Mouse (Mus musculus): Measurements from ENCODE around the gene Spink2. TPM values are rescaled to one million over a fixed set of nuclear protein-coding genes. Genes with fewer than 3 reads are reported as not detected.
"Not testable (repeated sequence)": the region's sequence is repeated elsewhere in the genome, so short reads cannot be mapped to it uniquely, and the experiment has no call there.

Gene Spink2
- total and polyA plus RNA-seq, 2 experiments, result not detected

- no peak overlapping the region for H3K9ac ChIP-seq (ENCODE audit: low read depth, low read length)
- H3K79me2 ChIP-seq (ENCODE audit: control insufficient read depth, insufficient read depth, low read length), result no peaks in the 10 kb centered on the region
- peak; percentile 24 for DNase-seq (ENCODE audit: extremely low read depth, low read depth, low spot score)
- H3K27me3 ChIP-seq (ENCODE audit: control insufficient read depth, insufficient read depth, low read length), result no peaks in the 10 kb centered on the region
- H3K4me3 ChIP-seq (ENCODE audit: insufficient read depth, low read depth, low read length), result no peak overlapping the region
- no peaks in the 10 kb centered on the region for H3K36me3 ChIP-seq (ENCODE audit: control insufficient read depth, insufficient read depth, low read length)
- 43% methylated on average over 4 of the region's 4 CpGs for WGBS
- H3K27ac ChIP-seq (replicated peaks; ENCODE audit: insufficient read depth, low read depth, low read length), result no peak overlapping the region
- no peaks in the 10 kb centered on the region for H3K4me1 ChIP-seq (ENCODE audit: control insufficient read depth, insufficient read depth, low read length)
- TF ChIP-seq POLR2A (IDR thresholded peaks at IDR 0.05; ENCODE audit: extremely low read depth, insufficient read depth, low read length), result no peak
Observed at GRCm38 (mm10) chr5:77193266-77193665, 18.0 kb downstream of the Spink2 start.

- H3K4me1 ChIP-seq (ENCODE audit: control insufficient read depth, insufficient read depth, low read length), result no peaks in the 10 kb centered on the region
- H3K27me3 ChIP-seq (ENCODE audit: control insufficient read depth, insufficient read depth, low read length), result no peaks in the 10 kb centered on the region
- TF ChIP-seq CTCF (IDR thresholded peaks at IDR 0.05; ENCODE audit: low read depth, low read length) (no peak), POLR2A (IDR thresholded peaks at IDR 0.05; ENCODE audit: extremely low read depth, insufficient read depth, low read length) (no peak)
- H3K4me3 ChIP-seq (ENCODE audit: insufficient read depth, low read depth, low read length), result no peak overlapping the region
- no peak overlapping the region for H3K9ac ChIP-seq (ENCODE audit: low read depth, low read length)
- WGBS, result 79% methylated on average over 1 of the region's 1 CpGs
- DNase-seq (ENCODE audit: extremely low read depth, low read depth, low spot score), result peak; percentile 13
- H3K79me2 ChIP-seq (ENCODE audit: control insufficient read depth, insufficient read depth, low read length), result no peaks in the 10 kb centered on the region
- no peak overlapping the region for H3K27ac ChIP-seq (replicated peaks; ENCODE audit: insufficient read depth, low read depth, low read length)
- H3K36me3 ChIP-seq (ENCODE audit: control insufficient read depth, insufficient read depth, low read length), result no peaks in the 10 kb centered on the region
Observed at GRCm38 (mm10) chr5:77191631-77192030, 19.6 kb downstream of the Spink2 start.

GRCm38 (mm10) chr5:77191106-77191505, 20.2 kb downstream of the Spink2 start:
- H3K27me3 ChIP-seq (ENCODE audit: control insufficient read depth, insufficient read depth, low read length), result no peaks in the 10 kb centered on the region
- no peak overlapping the region for H3K27ac ChIP-seq (replicated peaks; ENCODE audit: insufficient read depth, low read depth, low read length)
- no peaks in the 10 kb centered on the region for H3K4me1 ChIP-seq (ENCODE audit: control insufficient read depth, insufficient read depth, low read length)
- no peaks in the 10 kb centered on the region for H3K79me2 ChIP-seq (ENCODE audit: control insufficient read depth, insufficient read depth, low read length)
- H3K4me3 ChIP-seq (ENCODE audit: insufficient read depth, low read depth, low read length), result no peak overlapping the region
- H3K9ac ChIP-seq (ENCODE audit: low read depth, low read length), result no peak overlapping the region
- 30% methylated on average over 4 of the region's 4 CpGs for WGBS
- no peaks in the 10 kb centered on the region for H3K36me3 ChIP-seq (ENCODE audit: control insufficient read depth, insufficient read depth, low read length)
- TF ChIP-seq POLR2A (IDR thresholded peaks at IDR 0.05; ENCODE audit: extremely low read depth, insufficient read depth, low read length) (no peak), CTCF (IDR thresholded peaks at IDR 0.05; ENCODE audit: low read depth, low read length) (no peak)
- DNase-seq (ENCODE audit: extremely low read depth, low read depth, low spot score), result no peak

GRCm38 (mm10) chr5:77188738-77189137, 22.5 kb downstream of the Spink2 start:
- no peaks in the 10 kb centered on the region for H3K36me3 ChIP-seq (ENCODE audit: control insufficient read depth, insufficient read depth, low read length)
- no peaks in the 10 kb centered on the region for H3K4me1 ChIP-seq (ENCODE audit: control insufficient read depth, insufficient read depth, low read length)
- DNase-seq (ENCODE audit: extremely low read depth, low read depth, low spot score), result no peak
- no peak for TF ChIP-seq POLR2A (IDR thresholded peaks at IDR 0.05; ENCODE audit: extremely low read depth, insufficient read depth, low read length)
- no peak for TF ChIP-seq CTCF (IDR thresholded peaks at IDR 0.05; ENCODE audit: low read depth, low read length)
- no peaks in the 10 kb centered on the region for H3K79me2 ChIP-seq (ENCODE audit: control insufficient read depth, insufficient read depth, low read length)
- no peak overlapping the region for H3K9ac ChIP-seq (ENCODE audit: low read depth, low read length)
- no peak overlapping the region for H3K27ac ChIP-seq (replicated peaks; ENCODE audit: insufficient read depth, low read depth, low read length)
- 70% methylated on average over 3 of the region's 3 CpGs for WGBS
- no peak overlapping the region for H3K4me3 ChIP-seq (ENCODE audit: insufficient read depth, low read depth, low read length)
- no peaks in the 10 kb centered on the region for H3K27me3 ChIP-seq (ENCODE audit: control insufficient read depth, insufficient read depth, low read length)

- no peak overlapping the region for H3K27ac ChIP-seq (replicated peaks; ENCODE audit: insufficient read depth, low read depth, low read length)
- TF ChIP-seq POLR2A (IDR thresholded peaks at IDR 0.05; ENCODE audit: extremely low read depth, insufficient read depth, low read length) (no peak), CTCF (IDR thresholded peaks at IDR 0.05; ENCODE audit: low read depth, low read length) (no peak)
- H3K36me3 ChIP-seq (ENCODE audit: control insufficient read depth, insufficient read depth, low read length), result no peaks in the 10 kb centered on the region
- no peak overlapping the region for H3K9ac ChIP-seq (ENCODE audit: low read depth, low read length)
- no peak overlapping the region for H3K4me3 ChIP-seq (ENCODE audit: insufficient read depth, low read depth, low read length)
- no peaks in the 10 kb centered on the region for H3K79me2 ChIP-seq (ENCODE audit: control insufficient read depth, insufficient read depth, low read length)
- no peaks in the 10 kb centered on the region for H3K4me1 ChIP-seq (ENCODE audit: control insufficient read depth, insufficient read depth, low read length)
- no peak for DNase-seq (ENCODE audit: extremely low read depth, low read depth, low spot score)
- 95% methylated on average over 3 of the region's 3 CpGs for WGBS
- no peaks in the 10 kb centered on the region for H3K27me3 ChIP-seq (ENCODE audit: control insufficient read depth, insufficient read depth, low read length)
Observed at GRCm38 (mm10) chr5:77185351-77185750, 25.9 kb downstream of the Spink2 start.

GRCm38 (mm10) chr5:77183876-77184275, 27.4 kb downstream of the Spink2 start:
- not testable (repeated sequence) for H3K36me3 ChIP-seq (ENCODE audit: control insufficient read depth, insufficient read depth, low read length); H3K27me3 ChIP-seq (ENCODE audit: control insufficient read depth, insufficient read depth, low read length); H3K27ac ChIP-seq (replicated peaks; ENCODE audit: insufficient read depth, low read depth, low read length); DNase-seq (ENCODE audit: extremely low read depth, low read depth, low spot score); H3K4me1 ChIP-seq (ENCODE audit: control insufficient read depth, insufficient read depth, low read length); H3K4me3 ChIP-seq (ENCODE audit: insufficient read depth, low read depth, low read length); H3K9ac ChIP-seq (ENCODE audit: low read depth, low read length); H3K79me2 ChIP-seq (ENCODE audit: control insufficient read depth, insufficient read depth, low read length)
- WGBS, result 82% methylated on average over 5 of the region's 5 CpGs
